Mouse (Mus musculus) bone marrow macrophage, adult 2 months (primary cell): ENCODE measurements around the gene Mier1.

Source experiments
- CTCF ChIP-seq: IDR thresholded peaks from 2 replicates; pipeline ENCODE4 v1.5.1; 2012; ENCODE audit warnings: low read depth, mild to moderate bottlenecking, low read length, moderate library complexity
- POLR2A ChIP-seq: IDR thresholded peaks from 2 replicates; pipeline ENCODE4 v1.6.1; 2012; ENCODE audit warnings: mild to moderate bottlenecking, low read depth, low read length, borderline replicate concordance

DNA sequence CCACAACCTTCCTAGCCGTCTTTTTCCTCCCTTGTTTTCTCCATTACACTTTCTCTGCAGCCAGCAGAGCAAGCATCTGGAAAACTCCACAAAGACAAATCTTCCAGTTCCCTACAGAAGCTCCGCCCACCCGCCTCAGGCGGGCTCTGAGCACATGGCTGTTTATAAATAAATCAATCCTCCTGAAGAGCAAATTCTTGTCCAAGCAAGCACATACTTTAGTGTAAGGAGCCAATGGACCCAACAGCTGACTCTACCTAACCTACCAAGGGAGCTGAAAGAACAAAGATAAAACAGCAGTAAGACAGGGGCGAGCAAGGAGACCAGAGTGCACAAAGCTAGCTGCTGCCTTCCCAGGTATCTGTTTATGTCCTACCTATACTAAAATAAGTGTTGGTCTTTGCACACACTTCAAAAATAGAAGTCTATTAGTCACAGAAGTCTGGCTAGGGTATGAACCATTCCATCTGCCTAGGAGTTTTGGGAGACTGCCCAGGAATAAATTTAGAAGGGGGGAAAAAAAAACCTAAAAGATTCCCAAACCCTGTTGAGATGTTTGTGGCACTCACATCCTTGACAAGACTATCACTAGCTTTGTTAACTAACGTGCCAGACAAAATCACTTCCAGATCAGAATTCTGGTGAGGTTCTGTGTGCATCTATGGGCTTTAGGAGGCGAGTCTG, 64.6 kb downstream of the Mier1 start:
- no peak for TF ChIP-seq CTCF
- no peak for TF ChIP-seq POLR2A
